Mouse (Mus musculus) kidney, adult 10 weeks (tissue): Measurements from ENCODE around the gene Zfp455. TPM values are rescaled to one million over a fixed set of nuclear protein-coding genes. Genes with fewer than 3 reads are reported as not detected.

Experiments
- polyA plus RNA-seq: library from polyadenylated mRNA; stranded (reverse); fragments of 350-450 nt; fragmentation: Illumina TruSeq; extraction: RNeasy Lipid Tissue Mini Kit (QIAGEN cat#74804); gene quantifications from one replicate; pipeline ENCODE4 v1.2.3, GENCODE M21; 2014; ENCODE audit warnings: low read depth, low replicate concordance

The Zfp455 gene
- 5.5 TPM for polyA plus RNA-seq

DNA sequence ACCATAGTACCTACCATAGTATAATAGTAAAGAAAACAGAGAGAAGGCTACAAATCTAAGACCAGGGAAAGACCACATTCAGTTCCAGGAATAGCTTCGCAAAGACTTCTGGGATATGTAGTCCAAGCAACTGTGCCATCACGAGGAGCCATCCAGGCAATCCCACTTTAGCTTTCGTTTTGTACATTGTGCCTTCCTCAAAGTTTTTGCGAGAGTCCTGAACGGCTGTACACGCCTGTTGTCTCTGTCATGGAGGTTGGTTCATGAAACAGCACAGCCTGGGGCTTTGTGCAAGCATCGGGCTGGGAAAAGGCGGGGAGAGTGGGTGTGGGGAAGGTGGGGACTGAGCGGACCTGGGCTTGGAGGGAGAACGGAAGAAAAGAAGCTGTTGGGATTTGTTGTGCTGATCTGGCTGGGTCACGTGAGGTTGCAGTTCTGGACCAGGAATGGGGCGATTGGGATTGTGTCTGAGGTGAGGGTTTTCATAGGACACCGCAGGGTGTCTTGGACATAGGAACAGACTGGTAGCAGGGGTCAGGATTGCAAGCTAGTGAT lies at the start of gene Zfp455:
Gene Zfp455, plus strand, starts transcription at position 167 of the 555 bp plus-strand sequence.

GRCm38 (mm10) chr13:67172991-67173722 lies 21.1 kb upstream of the Zfp455 start, which contains the start of gene Rsl1:
TSS of gene Rsl1 (plus strand) at chr13:67173182.

Other genes starting within 250 kb of the Zfp455 start
- gene Zfp712, start 133.3 kb upstream of the Zfp455 start, polyA plus RNA-seq = 6.8 TPM
- gene Zfp708, start 96.5 kb upstream of the Zfp455 start, polyA plus RNA-seq = 14.0 TPM
- 13.1 TPM for gene Gm28557, start 85.9 kb upstream of the Zfp455 start, polyA plus RNA-seq
- 2.8 TPM for gene Rslcan18, start 78.2 kb upstream of the Zfp455 start, polyA plus RNA-seq
- gene Zfp759, start 72.8 kb upstream of the Zfp455 start, polyA plus RNA-seq = 16.3 TPM
- 16.8 TPM for gene Rsl1, start 21.3 kb upstream of the Zfp455 start, polyA plus RNA-seq
- 9.5 TPM for gene Zfp458, start 84.0 kb downstream of the Zfp455 start, polyA plus RNA-seq
- gene Zfp457, start 112.0 kb downstream of the Zfp455 start, polyA plus RNA-seq = 2.1 TPM
- 16.5 TPM for gene Zfp595, start 138.1 kb downstream of the Zfp455 start, polyA plus RNA-seq
- not detected for gene Gm28044, start 166.0 kb downstream of the Zfp455 start, polyA plus RNA-seq
- gene Zfp953, start 166.1 kb downstream of the Zfp455 start, polyA plus RNA-seq = 12.6 TPM
- gene Gm28041, start 181.2 kb downstream of the Zfp455 start, polyA plus RNA-seq = not detected
- gene Zfp456, start 181.3 kb downstream of the Zfp455 start, polyA plus RNA-seq = 7.3 TPM
- 16.3 TPM for gene Zfp429, start 205.3 kb downstream of the Zfp455 start, polyA plus RNA-seq
- gene Zfp459, start 226.9 kb downstream of the Zfp455 start, polyA plus RNA-seq = 3.8 TPM